Mouse (Mus musculus) MEL (cell line): ENCODE data around the gene Urod. TPM values are rescaled to one million over a fixed set of nuclear protein-coding genes. Genes with fewer than 3 reads are reported as not detected.

Source experiments
- DNase-seq: peaks from one replicate; pipeline ENCODE4 v3.0.0; 2011; ENCODE audit warnings: low read depth, low spot score
- H3K27ac ChIP-seq: 2 replicates; pipeline ENCODE4 v1.5.1; 2012; ENCODE audit warnings: low read depth, mild to moderate bottlenecking, control low read depth, low read length, moderate library complexity; ENCODE audit not compliant: control insufficient read depth
- H3K27me3 ChIP-seq, 2 experiments: fragments of 150-350 bp in 1 of 2; sonication (generic) in 1 of 2; 2 replicates each; pipeline ENCODE4 v1.6.1; 2012; ENCODE audit warnings: low read length in 2 of 2, mild to moderate bottlenecking in 2 of 2, improper control_type of control experiment in 1 of 2, moderate library complexity in 1 of 2; ENCODE audit not compliant: insufficient read depth in 2 of 2, control insufficient read depth in 1 of 2
- H3K36me3 ChIP-seq, 2 experiments: 2 replicates each; pipeline ENCODE4 v1.6.1; 2012 to 2014; ENCODE audit warnings: low read length in 2 of 2, improper control_type of control experiment in 1 of 2, inconsistent platforms in 1 of 2, mild to moderate bottlenecking in 1 of 2; ENCODE audit not compliant: insufficient read depth in 2 of 2, control insufficient read depth in 1 of 2
- H3K4me1 ChIP-seq, 2 experiments: fragments of 150-350 bp in 1 of 2; sonication (generic) in 1 of 2; 2 replicates each; pipeline ENCODE4 v1.6.1; 2012; ENCODE audit warnings: low read length in 2 of 2, improper control_type of control experiment in 1 of 2, mild to moderate bottlenecking in 1 of 2; ENCODE audit not compliant: insufficient read depth in 2 of 2, control insufficient read depth in 1 of 2
- H3K4me3 ChIP-seq, 2 experiments: fragments of 150-350 bp in 1 of 2; sonication (generic) in 1 of 2; 2 replicates each; pipeline ENCODE4 v1.5.1; 2012; ENCODE audit warnings: low read depth in 2 of 2, low read length in 2 of 2, mild to moderate bottlenecking in 2 of 2, moderate library complexity in 2 of 2, control low read depth in 1 of 2, improper control_type of control experiment in 1 of 2; ENCODE audit not compliant: control insufficient read depth in 1 of 2, insufficient read depth in 1 of 2
- H3K79me2 ChIP-seq: 2 replicates; pipeline ENCODE4 v1.6.1; 2012; ENCODE audit warnings: mild to moderate bottlenecking, low read length, moderate library complexity; ENCODE audit not compliant: control insufficient read depth, poor library complexity, insufficient read depth
- H3K9ac ChIP-seq: 2 replicates; pipeline ENCODE4 v1.6.1; 2012; ENCODE audit warnings: low read depth, mild to moderate bottlenecking, control low read depth, low read length, moderate library complexity; ENCODE audit not compliant: control insufficient read depth, poor library complexity, severe bottlenecking
- H3K9me3 ChIP-seq: fragments of 150-350 bp; sonication (generic); replicated peaks from 2 replicates; pipeline ENCODE4 v1.6.1; 2012; ENCODE audit warnings: mild to moderate bottlenecking, low read length, improper control_type of control experiment, moderate library complexity; ENCODE audit not compliant: insufficient read depth
- BHLHE40 ChIP-seq: IDR thresholded peaks from 2 replicates; pipeline ENCODE4 v1.6.1; 2012; ENCODE audit warnings: low read depth, mild to moderate bottlenecking, inconsistent platforms, low read length, improper control_type of control experiment, borderline replicate concordance
- CHD2 ChIP-seq: IDR thresholded peaks from 2 replicates; pipeline ENCODE4 v1.6.1; 2011; ENCODE audit warnings: low read length, improper control_type of control experiment
- E2F4 ChIP-seq: IDR thresholded peaks from 2 replicates; pipeline ENCODE4 v1.6.1; 2011; ENCODE audit warnings: low read depth, low read length, improper control_type of control experiment, borderline replicate concordance
- ELF1 ChIP-seq: IDR thresholded peaks from 2 replicates; pipeline ENCODE4 v1.6.1; 2014; ENCODE audit warnings: low read depth, mild to moderate bottlenecking, inconsistent platforms, low read length, improper control_type of control experiment, moderate library complexity
- EP300 ChIP-seq, 2 experiments: IDR thresholded peaks; 2 replicates each; pipeline ENCODE4 v1.6.1; 2011; ENCODE audit warnings: improper control_type of control experiment in 2 of 2, low read length in 2 of 2, low read depth in 1 of 2, mild to moderate bottlenecking in 1 of 2
- ETS1 ChIP-seq: IDR thresholded peaks from 2 replicates; pipeline ENCODE4 v1.6.1; 2012; ENCODE audit warnings: low read depth, mild to moderate bottlenecking, inconsistent platforms, low read length, improper control_type of control experiment, moderate library complexity
- GABPA ChIP-seq: IDR thresholded peaks from 2 replicates; pipeline ENCODE4 v1.6.1; 2012; ENCODE audit warnings: low read depth, mild to moderate bottlenecking, inconsistent platforms, low read length, improper control_type of control experiment, moderate library complexity
- HCFC1 ChIP-seq: IDR thresholded peaks from 2 replicates; pipeline ENCODE4 v1.6.1; 2012; ENCODE audit warnings: low read depth, mild to moderate bottlenecking, inconsistent platforms, low read length, improper control_type of control experiment, moderate library complexity
- KAT2A ChIP-seq: conservative IDR thresholded peaks from 2 replicates; pipeline ENCODE4 v1.6.1; 2012; ENCODE audit warnings: low read depth, low read length, improper control_type of control experiment, inconsistent platforms
- MAFK ChIP-seq: IDR thresholded peaks from 2 replicates; pipeline ENCODE4 v1.6.1; 2011; ENCODE audit warnings: low read depth, mild to moderate bottlenecking, low read length, improper control_type of control experiment, borderline replicate concordance
- MAZ ChIP-seq: IDR thresholded peaks from 2 replicates; pipeline ENCODE4 v1.6.1; 2012; ENCODE audit warnings: low read depth, mild to moderate bottlenecking, inconsistent platforms, low read length, improper control_type of control experiment
- MEF2A ChIP-seq: IDR thresholded peaks from 2 replicates; pipeline ENCODE4 v1.6.1; 2014; ENCODE audit warnings: low read depth, mild to moderate bottlenecking, inconsistent platforms, low read length, improper control_type of control experiment; ENCODE audit not compliant: poor library complexity, insufficient replicate concordance, severe bottlenecking; ENCODE audit errors: extremely low read depth
- MYC ChIP-seq: IDR thresholded peaks from 2 replicates; pipeline ENCODE4 v1.6.1; 2011; ENCODE audit warnings: low read depth, mild to moderate bottlenecking, low read length, improper control_type of control experiment, moderate library complexity
- NRF1 ChIP-seq: IDR thresholded peaks from 2 replicates; pipeline ENCODE4 v1.6.1; 2014; ENCODE audit warnings: low read depth, mild to moderate bottlenecking, inconsistent platforms, low read length, improper control_type of control experiment, moderate library complexity; ENCODE audit not compliant: poor library complexity, insufficient read depth, severe bottlenecking
- POLR2AphosphoS2 ChIP-seq: IDR thresholded peaks from 2 replicates; pipeline ENCODE4 v1.6.1; 2011; ENCODE audit warnings: low read length, improper control_type of control experiment
- POLR2AphosphoS5 ChIP-seq: IDR thresholded peaks from 2 replicates; pipeline ENCODE4 v1.6.1; 2012; ENCODE audit warnings: low read depth, borderline replicate concordance, mild to moderate bottlenecking, inconsistent platforms, low read length, moderate library complexity, mixed read lengths
- RAD21 ChIP-seq: IDR thresholded peaks from 2 replicates; pipeline ENCODE4 v1.6.1; 2011; ENCODE audit warnings: mild to moderate bottlenecking, low read depth, low read length, improper control_type of control experiment
- SMC3 ChIP-seq: IDR thresholded peaks from 2 replicates; pipeline ENCODE4 v1.6.1; 2011; ENCODE audit warnings: low read depth, low read length, improper control_type of control experiment
- TAL1 ChIP-seq: IDR thresholded peaks from 2 replicates; pipeline ENCODE4 v1.6.1; 2012; ENCODE audit warnings: mild to moderate bottlenecking, inconsistent platforms, low read length, moderate library complexity, mixed read lengths
- TBP ChIP-seq: IDR thresholded peaks from 2 replicates; pipeline ENCODE4 v1.8.0; 2011; ENCODE audit warnings: low read depth, low read length, improper control_type of control experiment
- UBTF ChIP-seq: IDR thresholded peaks from 2 replicates; pipeline ENCODE4 v1.6.1; 2012; ENCODE audit warnings: low read depth, mild to moderate bottlenecking, inconsistent platforms, low read length, improper control_type of control experiment, moderate library complexity, borderline replicate concordance; ENCODE audit not compliant: insufficient read depth
- ZKSCAN1 ChIP-seq: IDR thresholded peaks from 2 replicates; pipeline ENCODE4 v1.6.1; 2012; ENCODE audit warnings: low read depth, mild to moderate bottlenecking, inconsistent platforms, low read length, improper control_type of control experiment, moderate library complexity
- ZMIZ1 ChIP-seq: IDR thresholded peaks from 2 replicates; pipeline ENCODE4 v1.6.1; 2012; ENCODE audit warnings: low read depth, mild to moderate bottlenecking, inconsistent platforms, low read length, improper control_type of control experiment, moderate library complexity
- ZNF384 ChIP-seq: IDR thresholded peaks from 2 replicates; pipeline ENCODE4 v1.6.1; 2012; ENCODE audit warnings: low read depth, mild to moderate bottlenecking, inconsistent platforms, low read length, improper control_type of control experiment
- polyA plus RNA-seq, 2 experiments: library from polyadenylated mRNA; stranded (reverse) in 1 of 2; unstranded in 1 of 2; fragments of >175 nt in 1 of 2; fragments of >200 nt in 1 of 2; gene quantifications; 2 replicates each; pipeline versions ENCODE4 v1.2.1 to v1.2.4; 2012; ENCODE audit warnings: low replicate concordance in 2 of 2, low read depth in 1 of 2; ENCODE audit not compliant: insufficient read length in 2 of 2, insufficient read depth in 1 of 2, missing spikeins in 1 of 2
- total RNA-seq: library from RNA; depleted of rRNA; stranded (reverse); fragments of 300-350 nt; gene quantifications from 2 replicates; pipeline ENCODE4 v1.2.3, GENCODE M21; 2012

The Urod gene
- total and polyA plus RNA-seq, 3 experiments = 108 to 645 (median 132) TPM

DNA sequence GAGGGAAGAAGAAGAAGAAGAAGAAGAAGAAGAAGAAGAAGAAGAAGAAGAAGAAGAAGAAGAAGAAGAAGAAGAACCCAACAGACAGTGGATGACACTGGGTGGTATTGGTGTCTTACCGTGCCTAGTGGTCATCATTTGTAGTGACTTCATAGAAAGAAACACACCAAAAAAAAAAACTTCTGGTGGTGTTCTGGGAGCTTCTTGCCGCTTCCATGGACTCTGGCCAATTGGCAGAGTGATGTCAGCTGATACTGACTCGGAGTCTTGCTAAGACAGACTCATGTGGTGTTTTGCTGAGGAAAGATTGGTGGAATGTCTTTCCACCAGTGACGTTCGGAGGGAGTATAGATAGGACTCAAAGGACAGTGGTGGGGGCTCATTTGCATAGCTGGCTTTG is 16.0 kb upstream of the Urod start:
- Histone ChIP-seq H3K36me3 (no peaks in the 10 kb centered on the region), H3K4me1 (no peaks in the 10 kb centered on the region), H3K9me3 (no peaks in the 10 kb centered on the region)
- DNase-seq = no peak
- TF ChIP-seq HCFC1 (no peak), POLR2AphosphoS2 (no peak), ZNF384 (no peak), ZMIZ1 (no peak), ZKSCAN1 (no peak), POLR2AphosphoS5 (no peak), BHLHE40 (no peak), SMC3 (no peak), TBP (no peak), NRF1 (no peak)
- TF ChIP-seq, all 39 proteins: peak for 0
- Histone ChIP-seq H3K4me3 (no peak overlapping the region), H3K9ac (no peak overlapping the region), H3K79me2 (no peaks in the 10 kb centered on the region), H3K27me3 (peaks cover 2 to 4% of the 10 kb centered on the region in 2 experiments; a peak in 2 of 4 replicates), H3K27ac (no peak overlapping the region)

DNA sequence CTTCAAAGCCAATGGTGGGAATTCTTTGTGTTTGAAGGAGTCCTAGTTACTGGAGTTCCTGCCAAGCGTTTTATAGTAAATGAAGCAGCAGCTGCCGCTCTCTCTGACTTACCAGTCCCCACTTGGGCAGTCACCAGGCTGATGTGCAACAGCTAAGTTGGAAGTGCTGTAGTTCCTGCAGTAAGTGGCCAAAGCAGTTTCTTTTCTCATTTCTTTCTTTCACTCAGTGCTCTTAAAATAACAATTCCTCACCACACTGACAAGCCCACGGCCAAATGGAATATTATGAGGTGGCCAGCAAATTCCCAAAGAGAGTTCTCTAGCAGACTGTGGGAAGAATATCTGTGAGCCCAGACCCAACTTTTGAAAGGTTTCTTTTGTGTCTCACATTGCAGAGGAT is 12.8 kb upstream of the Urod start:
- Histone ChIP-seq H3K4me1 (no peaks in the 10 kb centered on the region), H3K36me3 (no peaks in the 10 kb centered on the region), H3K4me3 (no peak overlapping the region), H3K27ac (no peak overlapping the region), H3K27me3 (peaks cover 2 to 4% of the 10 kb centered on the region in 2 experiments; a peak in 1 of 4 replicates), H3K79me2 (no peaks in the 10 kb centered on the region), H3K9ac (no peak overlapping the region), H3K9me3 (no peaks in the 10 kb centered on the region)
- no peak for DNase-seq
- TF ChIP-seq CHD2 = no peak
- no peak for TF ChIP-seq ELF1
- no peak for TF ChIP-seq MYC
- no peak for TF ChIP-seq POLR2AphosphoS2

DNA sequence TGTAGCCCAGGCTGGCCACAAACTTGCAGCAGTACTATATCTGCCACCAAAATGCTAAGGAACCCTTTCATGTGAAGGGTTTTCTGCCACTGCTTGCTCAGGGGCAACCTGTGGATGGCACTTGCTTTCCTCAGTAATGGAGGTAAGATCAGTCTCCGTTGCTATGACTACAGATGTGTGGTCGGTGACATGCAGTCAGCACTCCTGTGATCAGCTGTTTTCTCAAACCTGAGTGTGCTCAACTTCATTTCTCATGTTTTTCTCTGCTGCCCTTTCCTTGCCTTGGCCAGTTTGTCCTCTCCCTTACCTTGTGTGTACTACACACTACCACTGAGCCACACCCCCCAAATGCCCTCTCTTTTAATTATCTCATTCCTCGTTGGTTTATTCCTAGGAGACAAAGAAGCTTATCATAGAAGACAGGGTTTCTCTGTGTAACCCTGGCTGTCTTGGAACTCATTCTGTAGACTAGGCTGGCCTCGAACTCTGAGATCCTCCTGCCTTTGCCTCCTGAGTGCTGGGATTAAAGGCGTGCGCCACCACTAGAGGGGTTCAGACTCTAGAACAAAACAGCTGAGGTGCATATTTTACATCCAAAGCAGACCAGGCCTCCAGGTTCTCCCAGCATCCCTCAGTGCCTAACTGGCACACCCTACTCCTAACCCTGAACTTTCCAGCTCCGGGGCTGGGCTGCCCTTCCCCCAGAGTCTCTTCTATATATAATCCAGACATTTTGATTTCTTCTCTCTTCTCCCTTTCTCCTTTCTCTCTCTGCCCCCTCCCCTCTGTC is 11.6 kb upstream of the Urod start:
- Histone ChIP-seq H3K36me3 (no peaks in the 10 kb centered on the region), H3K27me3 (peaks cover 2 to 3% of the 10 kb centered on the region in 2 experiments; a peak in 1 of 4 replicates), H3K9me3 (no peaks in the 10 kb centered on the region), H3K79me2 (no peaks in the 10 kb centered on the region), H3K9ac (no peak overlapping the region), H3K4me3 (no peak overlapping the region), H3K4me1 (no peaks in the 10 kb centered on the region), H3K27ac (no peak overlapping the region)
- no peak for DNase-seq
- TF ChIP-seq BHLHE40 (no peak), E2F4 (no peak), KAT2A (no peak), RAD21 (no peak), TAL1 (no peak), GABPA (no peak), UBTF (no peak), ETS1 (no peak), EP300 (IDR thresholded peaks at IDR 0.05; ENCODE audit: low read depth in 1 of 2, low read length in 2 of 2) (no peak), ELF1 (no peak), MEF2A (no peak), HCFC1 (no peak), MAZ (no peak), MYC (no peak), MAFK (no peak)
